Comparison of ENCODE assay signal across 8 mouse cellular contexts in the genomic region with DNA sequence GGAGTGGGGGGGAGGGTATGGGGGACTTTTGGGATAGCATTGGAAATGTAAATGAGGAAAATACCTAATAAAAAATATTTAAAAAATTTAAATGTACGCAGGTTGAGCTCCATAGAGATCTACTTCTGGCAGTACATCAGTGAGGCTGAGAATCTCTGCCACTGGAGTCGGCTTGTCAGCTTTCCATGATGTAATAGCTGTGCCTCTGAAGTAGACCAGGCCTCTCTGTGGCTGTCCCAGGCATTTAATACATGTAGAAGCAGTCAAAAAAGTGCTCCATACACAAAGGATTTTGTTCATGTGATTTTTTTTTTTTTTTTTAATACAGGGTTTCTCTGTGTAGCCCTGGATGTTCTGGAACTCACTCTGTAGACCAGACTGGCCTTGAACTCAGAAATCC. TPM values are rescaled to one million over a fixed set of nuclear protein-coding genes. Genes with fewer than 3 reads are reported as not detected.
DNase-seq lines count a peak whose midpoint lies in the region; ATAC-seq lines count a peak whose summit lies in the region.
"Not testable (repeated sequence)": the region's sequence is repeated elsewhere in the genome, so short reads cannot be mapped to it uniquely, and the experiment has no call there.

No protein-coding gene starts in this region.

- not testable (repeated sequence) for ATAC-seq in hindbrain, embryonic 13.5 days (ENCODE audit: low FRiP score); hindbrain, embryonic 15.5 days (ENCODE audit: low FRiP score, low read depth); limb, embryonic 13.5 days (ENCODE audit: low FRiP score, low read depth); midbrain, embryonic 13.5 days; neural tube, embryonic 15.5 days (ENCODE audit: low FRiP score)

- not testable (repeated sequence) for H3K27ac ChIP-seq in embryonic facial prominence, embryonic 10.5 days (replicated peaks); forebrain, embryonic 10.5 days; hindbrain, embryonic 13.5 days; hindbrain, embryonic 15.5 days (replicated peaks); limb, embryonic 13.5 days; midbrain, embryonic 13.5 days; neural tube, embryonic 15.5 days (replicated peaks)

- H3K9ac ChIP-seq in hindbrain, embryonic 13.5 days; hindbrain, embryonic 15.5 days; limb, embryonic 13.5 days; midbrain, embryonic 13.5 days (replicated peaks); neural tube, embryonic 15.5 days (replicated peaks): not testable (repeated sequence)

- peak overlapping the region; percentile 93; the same call in 1 of the 2 replicates for H3K4me3 ChIP-seq in embryonic facial prominence, embryonic 10.5 days
- peak overlapping the region; percentile 90; the same call in 1 of the 2 replicates for H3K4me3 ChIP-seq in forebrain, embryonic 10.5 days
- H3K4me3 ChIP-seq in hindbrain, embryonic 13.5 days; hindbrain, embryonic 15.5 days; limb, embryonic 13.5 days; neural tube, embryonic 15.5 days (replicated peaks): not testable (repeated sequence)
- 0 out of 2 replicates have a peak overlapping the region, but pooled peaks have one; percentile 81 for H3K4me3 ChIP-seq in midbrain, embryonic 13.5 days (replicated peaks)

- H3K27me3 ChIP-seq in embryonic facial prominence, embryonic 10.5 days (replicated peaks; ENCODE audit: low read depth, poor library complexity, severe bottlenecking); forebrain, embryonic 10.5 days (ENCODE audit: poor library complexity, severe bottlenecking); hindbrain, embryonic 13.5 days; hindbrain, embryonic 15.5 days; limb, embryonic 13.5 days; midbrain, embryonic 13.5 days; neural tube, embryonic 15.5 days (replicated peaks): not testable (repeated sequence)

- peaks cover 37% of the 10 kb centered on the region for H3K36me3 ChIP-seq in embryonic facial prominence, embryonic 10.5 days (replicated peaks)
- peaks cover 41% of the 10 kb centered on the region for H3K36me3 ChIP-seq in forebrain, embryonic 10.5 days (replicated peaks)
- peaks cover 23% of the 10 kb centered on the region for H3K36me3 ChIP-seq in hindbrain, embryonic 13.5 days
- peaks cover 12% of the 10 kb centered on the region for H3K36me3 ChIP-seq in hindbrain, embryonic 15.5 days
- H3K36me3 ChIP-seq in limb, embryonic 13.5 days: peaks cover 24% of the 10 kb centered on the region
- peaks cover 21% of the 10 kb centered on the region for H3K36me3 ChIP-seq in midbrain, embryonic 13.5 days
- not testable (repeated sequence) for H3K36me3 ChIP-seq in neural tube, embryonic 15.5 days

- H3K9me3 ChIP-seq in embryonic facial prominence, embryonic 10.5 days; forebrain, embryonic 10.5 days; hindbrain, embryonic 13.5 days; hindbrain, embryonic 15.5 days; limb, embryonic 13.5 days; midbrain, embryonic 13.5 days; neural tube, embryonic 15.5 days (replicated peaks): not testable (repeated sequence)

- DNase-seq in CD4-positive helper T cell, adult 2 months (ENCODE audit: low read depth, low spot score): peak; percentile 49
- DNase-seq in embryonic facial prominence, embryonic 10.5 days (ENCODE audit: low spot score); forebrain, embryonic 10.5 days (ENCODE audit: extremely low spot score, low spot score): not testable (repeated sequence)

- peak overlapping the region; percentile 83; the same call in 1 of the 2 replicates for H3K4me2 ChIP-seq in hindbrain, embryonic 13.5 days
- H3K4me2 ChIP-seq in hindbrain, embryonic 15.5 days: 0 out of 2 replicates have a peak overlapping the region, but pooled peaks have one; percentile 70
- H3K4me2 ChIP-seq in limb, embryonic 13.5 days (replicated peaks): 0 out of 2 replicates have a peak overlapping the region, but pooled peaks have one; percentile 9
- peak overlapping the region; percentile 71 for H3K4me2 ChIP-seq in midbrain, embryonic 13.5 days (replicated peaks)
- H3K4me2 ChIP-seq in neural tube, embryonic 15.5 days: peak overlapping the region; percentile 68; the same call in 1 of the 2 replicates

- WGBS in embryonic facial prominence, embryonic 10.5 days: 90% methylated on average over 2 of the region's 2 CpGs
- WGBS in forebrain, embryonic 10.5 days: 92% methylated on average over 2 of the region's 2 CpGs
- WGBS in hindbrain, embryonic 13.5 days: 94% methylated on average over 2 of the region's 2 CpGs
- 93% methylated on average over 2 of the region's 2 CpGs for WGBS in hindbrain, embryonic 15.5 days
- WGBS in limb, embryonic 13.5 days: 87% methylated on average over 2 of the region's 2 CpGs
- WGBS in midbrain, embryonic 13.5 days: 90% methylated on average over 2 of the region's 2 CpGs
- WGBS in neural tube, embryonic 15.5 days: 97% methylated on average over 2 of the region's 2 CpGs

- H3K4me1 ChIP-seq in embryonic facial prominence, embryonic 10.5 days: peaks cover 25% of the 10 kb centered on the region
- peaks cover 21% of the 10 kb centered on the region for H3K4me1 ChIP-seq in forebrain, embryonic 10.5 days
- H3K4me1 ChIP-seq in hindbrain, embryonic 13.5 days (replicated peaks): peaks cover 22% of the 10 kb centered on the region
- H3K4me1 ChIP-seq in hindbrain, embryonic 15.5 days (replicated peaks): peaks cover 17% of the 10 kb centered on the region
- peaks cover 18% of the 10 kb centered on the region for H3K4me1 ChIP-seq in limb, embryonic 13.5 days
- peaks cover 20% of the 10 kb centered on the region for H3K4me1 ChIP-seq in midbrain, embryonic 13.5 days (replicated peaks)
- H3K4me1 ChIP-seq in neural tube, embryonic 15.5 days: peaks cover 22% of the 10 kb centered on the region

RNA-seq across cellular contexts. Expression of a gene that starts 1.8 kb away (rescaled TPM):
- 151 and 152 TPM in 2 replicates for polyA plus RNA-seq in embryonic facial prominence, embryonic 10.5 days (2016; fragmentation: Nextera tagmentation; extraction: Ambion mirVana)
- polyA plus RNA-seq in forebrain, embryonic 10.5 days (2016; fragmentation: Nextera tagmentation; extraction: Ambion mirVana): 153 TPM in 2 replicates
- 131 and 132 TPM in 2 replicates for polyA plus RNA-seq in hindbrain, embryonic 13.5 days (2015; fragmentation: Nextera tagmentation; extraction: Ambion mirVana)
- 101 TPM in 2 replicates for polyA plus RNA-seq in hindbrain, embryonic 15.5 days (2015; fragmentation: Nextera tagmentation; extraction: Ambion mirVana)
- polyA plus RNA-seq in limb, embryonic 13.5 days (2015; fragmentation: Nextera tagmentation; extraction: Ambion mirVana): 124 and 126 TPM in 2 replicates
- 149 and 153 TPM in 2 replicates for polyA plus RNA-seq in midbrain, embryonic 13.5 days (2015; fragmentation: Nextera tagmentation; extraction: Ambion mirVana)
- 93.0 and 95.2 TPM in 2 replicates for polyA plus RNA-seq in neural tube, embryonic 15.5 days (2015; fragmentation: Nextera tagmentation; extraction: Ambion mirVana)

RNA-seq across cellular contexts. Expression of a gene that starts 1.8 kb away (rescaled TPM):
- polyA plus RNA-seq in embryonic facial prominence, embryonic 10.5 days (2016; fragmentation: Nextera tagmentation; extraction: Ambion mirVana): 36.5 and 36.7 TPM in 2 replicates
- polyA plus RNA-seq in forebrain, embryonic 10.5 days (2016; fragmentation: Nextera tagmentation; extraction: Ambion mirVana): 41.0 and 44.0 TPM in 2 replicates
- polyA plus RNA-seq in hindbrain, embryonic 13.5 days (2015; fragmentation: Nextera tagmentation; extraction: Ambion mirVana): 48.4 and 52.0 TPM in 2 replicates
- polyA plus RNA-seq in hindbrain, embryonic 15.5 days (2015; fragmentation: Nextera tagmentation; extraction: Ambion mirVana): 44.2 and 48.2 TPM in 2 replicates
- 30.0 and 33.2 TPM in 2 replicates for polyA plus RNA-seq in limb, embryonic 13.5 days (2015; fragmentation: Nextera tagmentation; extraction: Ambion mirVana)
- polyA plus RNA-seq in midbrain, embryonic 13.5 days (2015; fragmentation: Nextera tagmentation; extraction: Ambion mirVana): 45.6 and 46.9 TPM in 2 replicates
- polyA plus RNA-seq in neural tube, embryonic 15.5 days (2015; fragmentation: Nextera tagmentation; extraction: Ambion mirVana): 48.0 and 50.4 TPM in 2 replicates

RNA-seq across cellular contexts. Expression of a gene that starts 18.6 kb away (rescaled TPM):
- polyA plus RNA-seq in embryonic facial prominence, embryonic 10.5 days (2016; fragmentation: Nextera tagmentation; extraction: Ambion mirVana): 39.4 and 42.4 TPM in 2 replicates
- polyA plus RNA-seq in forebrain, embryonic 10.5 days (2016; fragmentation: Nextera tagmentation; extraction: Ambion mirVana): 41.0 and 41.3 TPM in 2 replicates
- 35.3 and 36.2 TPM in 2 replicates for polyA plus RNA-seq in hindbrain, embryonic 13.5 days (2015; fragmentation: Nextera tagmentation; extraction: Ambion mirVana)
- 30.1 and 31.8 TPM in 2 replicates for polyA plus RNA-seq in hindbrain, embryonic 15.5 days (2015; fragmentation: Nextera tagmentation; extraction: Ambion mirVana)
- 30.0 and 32.3 TPM in 2 replicates for polyA plus RNA-seq in limb, embryonic 13.5 days (2015; fragmentation: Nextera tagmentation; extraction: Ambion mirVana)
- 41.9 and 43.6 TPM in 2 replicates for polyA plus RNA-seq in midbrain, embryonic 13.5 days (2015; fragmentation: Nextera tagmentation; extraction: Ambion mirVana)
- 23.1 and 26.7 TPM in 2 replicates for polyA plus RNA-seq in neural tube, embryonic 15.5 days (2015; fragmentation: Nextera tagmentation; extraction: Ambion mirVana)

Comparison
In these comparisons a context has a peak if more than half of its experiments do, and no peak if none do; other contexts are left out.
1. H3K4me2 ChIP-seq: peak in every context shown above with its lines; median percentile 83 in hindbrain, embryonic 13.5 days; 71 in midbrain, embryonic 13.5 days; 70 in hindbrain, embryonic 15.5 days; 68 in neural tube, embryonic 15.5 days; 9 in limb, embryonic 13.5 days.